Mouse (Mus musculus) olfactory bulb, adult 2 months (tissue): ENCODE data around the gene Sulf2. TPM values are rescaled to one million over a fixed set of nuclear protein-coding genes. Genes with fewer than 3 reads are reported as not detected.

ENCODE experiments used
- H3K27ac ChIP-seq: fragments of 200-500 bp; 2 replicates; pipeline ENCODE4 v1.5.1; 2012; ENCODE audit warnings: low read depth, low read length; ENCODE audit not compliant: insufficient read depth
- H3K4me1 ChIP-seq: fragments of 200-500 bp; 2 replicates; pipeline ENCODE4 v1.6.1; 2012; ENCODE audit warnings: low read length; ENCODE audit not compliant: control insufficient read depth, insufficient read depth
- H3K4me3 ChIP-seq: fragments of 200-500 bp; 2 replicates; pipeline ENCODE4 v1.5.1; 2012; ENCODE audit warnings: mild to moderate bottlenecking, low read depth, low read length, moderate library complexity; ENCODE audit not compliant: insufficient read depth
- CTCF ChIP-seq: fragments of 200-500 bp; IDR thresholded peaks from 2 replicates; pipeline ENCODE4 v1.5.1; 2012; ENCODE audit warnings: low read depth, mild to moderate bottlenecking, low read length, moderate library complexity; ENCODE audit not compliant: insufficient read depth
- POLR2A ChIP-seq: fragments of 200-500 bp; IDR thresholded peaks from 2 replicates; pipeline ENCODE4 v1.6.1; 2012; ENCODE audit warnings: mild to moderate bottlenecking, low read depth, low read length, moderate library complexity; ENCODE audit not compliant: insufficient read depth
- WGBS: fragments of 180-500 bp; shearing (Covaris S2); methylation state at CpG from one replicate; pipeline ENCODE4 v1.1.7; 2018; 5-methylcytosine and 5-hydroxymethylcytosine counted together
- polyA plus RNA-seq: library from polyadenylated mRNA; stranded (reverse); fragments of >200 nt; gene quantifications from 2 replicates; pipeline ENCODE4 v1.2.4, GENCODE M21; 2012; ENCODE audit warnings: low replicate concordance; ENCODE audit not compliant: missing spikeins, insufficient read depth, insufficient read length

The Sulf2 gene
- polyA plus RNA-seq, 1 experiment, result not detected

DNA sequence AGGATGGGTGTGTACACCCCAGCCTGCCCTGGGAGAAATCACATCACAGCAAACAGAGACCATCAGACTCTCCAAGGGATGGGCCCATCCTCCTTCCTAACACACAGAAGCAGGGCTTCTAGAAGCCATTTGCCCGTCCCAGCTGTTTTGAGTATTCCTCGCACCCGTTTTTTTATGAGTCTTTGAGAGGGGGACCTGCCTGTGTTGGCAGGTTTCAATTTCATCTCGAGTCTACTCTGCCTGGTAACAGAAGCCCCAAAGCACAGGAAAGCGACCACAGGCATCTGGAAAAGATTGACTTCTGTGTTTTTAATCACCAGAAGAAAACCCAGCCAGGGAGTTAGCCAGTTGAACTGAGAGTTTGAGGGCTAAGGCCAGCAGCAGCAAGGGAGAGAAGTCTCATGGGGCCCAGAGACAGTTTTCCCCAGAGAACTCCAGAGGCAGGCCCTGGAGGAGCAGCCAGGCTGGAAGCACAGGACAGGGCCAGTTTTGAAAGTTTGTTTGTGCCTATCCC, 24.7 kb upstream of the Sulf2 start:
- 66% methylated on average over 5 of the region's 5 CpGs for WGBS
- TF ChIP-seq POLR2A (no peak), CTCF (no peak)
- H3K27ac ChIP-seq, result no peak overlapping the region; the same call in 1 of the 2 replicates
- H3K4me1 ChIP-seq, result peaks cover 17% of the 10 kb centered on the region
- H3K4me3 ChIP-seq, result no peak overlapping the region

DNA sequence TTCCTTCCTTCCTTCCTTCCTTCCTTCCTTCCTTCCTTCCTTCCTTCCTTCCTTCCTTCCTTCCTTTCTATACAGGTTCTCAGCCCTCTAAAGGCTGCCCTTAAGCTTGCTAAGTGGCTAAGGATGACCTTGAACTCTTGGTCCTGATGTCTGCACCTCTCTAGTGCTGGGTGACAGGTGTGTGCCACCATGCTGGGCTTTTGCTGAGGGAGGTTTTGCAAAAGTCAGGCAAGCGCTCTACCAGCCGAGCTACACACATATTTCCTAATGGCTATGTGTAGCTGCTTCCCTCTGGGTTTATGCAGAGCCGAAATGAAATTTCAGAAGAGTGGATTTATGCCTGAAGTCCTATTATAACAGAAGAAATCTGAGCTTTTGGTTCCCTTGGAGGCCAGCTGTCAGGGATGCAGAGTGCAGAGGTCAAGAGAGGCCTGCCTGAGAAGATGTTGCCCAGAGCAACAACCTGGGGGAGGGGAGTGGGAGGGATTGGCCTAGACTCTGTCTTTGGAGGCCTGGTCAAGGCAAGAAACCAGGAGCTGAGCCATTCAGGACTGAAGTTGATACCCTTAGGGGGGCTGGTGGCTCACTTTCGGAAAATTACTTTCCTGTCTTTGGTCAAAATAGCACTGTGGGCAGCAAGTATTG, 24.1 kb upstream of the Sulf2 start:
- 85% methylated on average over 4 of the region's 4 CpGs for WGBS
- H3K4me1 ChIP-seq, result peaks cover 21% of the 10 kb centered on the region
- no peak overlapping the region for H3K4me3 ChIP-seq
- TF ChIP-seq POLR2A (no peak), CTCF (no peak)
- H3K27ac ChIP-seq, result no peak overlapping the region

DNA sequence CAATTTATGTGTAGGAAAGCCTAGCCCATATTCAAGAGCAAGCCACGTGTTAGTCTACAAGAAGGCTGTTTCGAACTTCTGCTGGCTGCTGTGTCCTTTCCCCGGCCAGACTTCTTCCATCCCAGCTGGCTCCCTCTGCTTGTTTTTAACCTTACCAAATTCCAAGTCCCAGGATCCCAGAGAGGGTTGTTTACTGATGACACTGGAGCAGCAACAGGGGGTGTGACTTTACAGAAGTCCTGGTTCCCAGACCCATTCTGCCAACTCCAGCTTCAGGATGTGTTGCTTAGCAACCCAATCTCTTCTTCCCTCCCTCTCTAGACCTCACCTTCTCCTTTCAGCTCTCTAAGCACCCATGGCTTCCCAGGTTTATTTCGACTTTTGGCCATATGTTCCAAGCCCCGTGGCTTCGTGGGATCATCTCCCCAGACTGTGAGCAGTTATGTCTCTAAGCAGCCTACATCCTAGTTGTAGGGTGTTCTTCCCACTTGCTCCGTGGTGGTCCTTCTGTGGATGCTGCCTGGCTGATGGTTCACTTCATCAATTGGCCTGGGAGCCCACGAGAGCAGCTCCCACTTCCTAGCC, 20.2 kb upstream of the Sulf2 start:
- Histone ChIP-seq H3K4me1 (peaks cover 19% of the 10 kb centered on the region), H3K4me3 (no peak overlapping the region), H3K27ac (no peak overlapping the region)
- WGBS, result 62% methylated on average over 8 of the region's 8 CpGs
- TF ChIP-seq POLR2A (no peak), CTCF (no peak)

DNA sequence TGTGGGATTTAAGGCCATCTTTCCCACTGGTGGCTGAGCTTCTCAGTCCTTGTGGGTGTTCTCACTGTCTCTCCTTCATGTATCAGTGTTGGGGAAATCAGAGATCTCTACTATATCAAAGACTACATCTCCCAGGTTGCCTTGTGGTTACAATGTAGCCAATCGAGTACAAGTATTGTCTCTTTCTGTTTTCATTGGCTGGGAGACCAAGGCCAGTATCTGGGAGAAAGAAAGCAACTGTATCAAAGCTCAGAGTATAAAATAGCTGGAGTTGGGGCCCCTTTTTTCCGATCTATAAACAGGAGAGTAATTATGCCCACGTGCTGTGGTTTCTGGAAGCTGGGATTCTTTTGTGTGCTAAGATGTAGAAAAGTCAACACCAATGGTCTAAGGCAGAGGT, 19.7 kb upstream of the Sulf2 start:
- H3K4me3 ChIP-seq, result no peak overlapping the region
- H3K27ac ChIP-seq, result no peak overlapping the region
- TF ChIP-seq POLR2A, result no peak
- TF ChIP-seq CTCF, result no peak
- 18% methylated on average over 3 of the region's 3 CpGs for WGBS
- H3K4me1 ChIP-seq, result peaks cover 17% of the 10 kb centered on the region

DNA sequence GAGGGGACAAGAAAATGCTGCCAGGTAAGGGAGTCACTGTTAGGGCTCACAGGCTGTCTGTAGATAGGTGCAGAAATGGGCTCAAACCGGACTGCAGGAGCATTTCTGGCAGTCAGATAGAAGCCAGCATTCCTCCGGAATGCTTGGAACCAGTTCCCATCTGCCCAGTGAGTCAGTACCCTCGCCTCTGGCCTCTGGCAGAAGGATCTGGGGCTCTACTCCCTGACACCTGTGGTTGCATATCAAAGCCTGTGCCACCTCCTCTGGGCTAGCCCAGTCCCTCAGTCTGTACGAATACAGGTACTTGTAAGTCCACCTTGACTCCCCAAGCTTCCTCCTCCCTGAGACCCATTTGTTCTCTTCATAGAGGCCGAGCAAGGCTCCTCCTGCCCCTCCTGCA, 17.7 kb upstream of the Sulf2 start:
- TF ChIP-seq CTCF (no peak), POLR2A (no peak)
- Histone ChIP-seq H3K27ac (no peak overlapping the region), H3K4me3 (no peak overlapping the region), H3K4me1 (peaks cover 16% of the 10 kb centered on the region)
- 81% methylated on average over 5 of the region's 5 CpGs for WGBS

DNA sequence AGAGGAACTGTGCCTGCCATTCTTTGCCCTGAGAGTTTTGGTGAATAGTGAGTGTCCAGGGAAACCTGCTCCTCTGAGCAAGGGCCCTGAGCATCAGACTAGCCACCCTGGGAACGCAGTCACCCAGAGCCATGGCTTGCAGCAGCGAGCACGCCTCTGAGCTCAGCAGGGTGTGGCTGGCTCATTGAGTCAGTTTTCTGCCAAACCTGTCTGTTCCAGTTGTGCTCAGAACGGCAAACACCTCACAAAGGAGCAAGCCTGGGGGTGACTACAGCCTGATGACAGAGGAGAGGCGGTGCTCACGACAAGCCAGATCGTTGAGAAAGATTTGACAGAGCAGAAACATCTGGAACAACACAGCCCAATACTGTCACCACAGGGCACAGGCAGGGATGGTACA, 14.7 kb upstream of the Sulf2 start:
- Histone ChIP-seq H3K4me3 (no peak overlapping the region), H3K27ac (no peak overlapping the region), H3K4me1 (peaks cover 9% of the 10 kb centered on the region)
- TF ChIP-seq POLR2A (no peak), CTCF (no peak)
- WGBS, result 77% methylated on average over 7 of the region's 7 CpGs

DNA sequence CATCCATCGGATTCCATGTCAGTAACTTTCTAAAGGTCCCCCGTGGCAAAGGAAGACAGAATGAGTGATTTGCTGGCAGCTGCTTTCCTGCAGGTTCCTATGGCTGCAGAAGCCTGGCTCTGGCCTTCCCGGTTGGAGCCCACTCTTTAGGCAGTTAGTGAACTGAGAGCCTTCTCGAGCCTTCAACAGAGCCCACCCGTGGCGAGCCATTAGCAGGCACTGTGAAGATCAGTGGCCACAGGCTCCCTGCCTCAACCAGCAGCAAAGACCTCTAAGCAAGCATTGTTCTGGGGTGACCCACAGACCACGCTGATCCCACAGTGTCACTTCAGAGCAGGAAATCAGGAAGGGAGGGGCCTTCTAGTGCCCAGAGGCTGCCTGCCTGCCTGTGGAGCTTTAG, 13.4 kb upstream of the Sulf2 start:
- Histone ChIP-seq H3K4me3 (no peak overlapping the region), H3K27ac (no peak overlapping the region), H3K4me1 (peaks cover 4% of the 10 kb centered on the region; the same call in 1 of the 2 replicates)
- TF ChIP-seq POLR2A (no peak), CTCF (no peak)
- WGBS, result 78% methylated on average over 7 of the region's 7 CpGs

DNA sequence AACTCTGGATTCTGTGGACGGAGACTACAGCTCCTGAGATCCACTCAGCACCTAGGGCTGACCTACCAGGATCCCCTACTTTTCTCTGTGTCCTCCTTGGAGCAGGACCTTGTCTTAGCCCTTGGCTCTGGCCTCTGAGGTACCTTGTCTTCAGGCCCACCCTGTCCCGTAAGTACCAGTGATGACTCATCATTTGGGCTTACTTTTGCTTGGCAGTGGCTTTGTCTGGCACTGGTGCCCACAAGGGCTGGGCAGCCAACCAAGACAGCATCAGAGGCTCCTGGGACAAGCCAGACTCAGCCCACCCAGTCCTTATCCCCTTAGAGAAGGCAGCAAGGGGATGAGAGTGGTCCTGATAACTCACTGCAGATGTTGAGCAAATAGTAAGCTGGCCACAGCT, 11.9 kb upstream of the Sulf2 start:
- TF ChIP-seq POLR2A, result no peak
- TF ChIP-seq CTCF, result no peak
- no peak overlapping the region for H3K4me3 ChIP-seq
- 92% methylated on average over 2 of the region's 2 CpGs for WGBS
- H3K27ac ChIP-seq, result no peak overlapping the region
- peaks cover 4% of the 10 kb centered on the region; the same call in 1 of the 2 replicates for H3K4me1 ChIP-seq

DNA sequence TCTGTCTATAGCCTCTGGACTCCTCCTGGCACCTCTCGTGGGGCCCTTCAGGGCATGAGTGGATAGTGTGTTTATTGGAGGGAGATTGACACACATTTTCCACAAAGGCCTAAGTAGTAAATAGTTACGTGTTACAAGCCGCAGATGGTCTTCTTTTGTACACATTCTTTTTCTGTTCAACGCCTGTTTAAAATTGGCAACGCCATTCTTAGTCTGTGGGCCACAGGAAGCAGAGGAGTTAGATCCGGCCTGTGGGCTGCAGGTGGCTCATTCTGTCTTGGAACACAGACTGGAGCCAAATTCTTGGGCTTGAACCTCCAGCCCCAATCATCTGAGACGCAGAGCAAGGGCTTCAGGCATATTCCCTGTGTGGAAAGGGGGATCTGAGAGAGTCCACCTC, 9.9 kb upstream of the Sulf2 start:
- no peak overlapping the region for H3K27ac ChIP-seq
- H3K4me1 ChIP-seq, result peaks cover 4% of the 10 kb centered on the region; the same call in 1 of the 2 replicates
- TF ChIP-seq CTCF, result no peak
- no peak for TF ChIP-seq POLR2A
- 82% methylated on average over 7 of the region's 7 CpGs for WGBS
- H3K4me3 ChIP-seq, result no peak overlapping the region
